Mouse (Mus musculus) left cerebral cortex, adult 18-20 months (tissue): ENCODE results near the gene Tmem259. TPM values are rescaled to one million over a fixed set of nuclear protein-coding genes. Genes with fewer than 3 reads are reported as not detected.
A peak's percentile ranks its signal among the peaks of the same experiment; 100 is the strongest.

ENCODE experiments used
- DNase-seq, 2 experiments: peaks; one replicate each; pipeline ENCODE4 v3.0.0; 2021 to 2022; ENCODE audit warnings: low spot score in 2 of 2, mixed read lengths in 1 of 2
- long read RNA-seq, 2 experiments: library from polyadenylated mRNA; stranded (forward); transcript quantifications; one replicate each; pipeline ENCODE4 v2.0.0; 2021
- total RNA-seq, 2 experiments: library from RNA; stranded (reverse); gene quantifications; 2 replicates each; pipeline ENCODE4 v1.2.3; 2021

Tmem259 gene
- 100 to 1,000 TPM; 112 to 113 TPM for total RNA-seq
- long read RNA-seq, experiment 1, transcript Tmem259-202 (10 exons, 1,767 nt), result minor isoform, 7 of 73 reads
- long read RNA-seq, experiment 1, transcript Tmem259-201 (11 exons, 2,225 nt), result major isoform, 35 of 73 reads
- long read RNA-seq, experiment 1, partial matches to known transcripts, result 6 of 73 reads
- long read RNA-seq, experiment 1, other reads (novel, unspliced or antisense), result 25 of 73 reads
- long read RNA-seq, experiment 2, transcript Tmem259-201 (11 exons, 2,225 nt), result major isoform, 25 of 57 reads
- long read RNA-seq, experiment 2, transcript Tmem259-202 (10 exons, 1,767 nt), result minor isoform, 5 of 57 reads
- long read RNA-seq, experiment 2, partial matches to known transcripts, result 13 of 57 reads
- long read RNA-seq, experiment 2, other reads (novel, unspliced or antisense), result 14 of 57 reads

DNA sequence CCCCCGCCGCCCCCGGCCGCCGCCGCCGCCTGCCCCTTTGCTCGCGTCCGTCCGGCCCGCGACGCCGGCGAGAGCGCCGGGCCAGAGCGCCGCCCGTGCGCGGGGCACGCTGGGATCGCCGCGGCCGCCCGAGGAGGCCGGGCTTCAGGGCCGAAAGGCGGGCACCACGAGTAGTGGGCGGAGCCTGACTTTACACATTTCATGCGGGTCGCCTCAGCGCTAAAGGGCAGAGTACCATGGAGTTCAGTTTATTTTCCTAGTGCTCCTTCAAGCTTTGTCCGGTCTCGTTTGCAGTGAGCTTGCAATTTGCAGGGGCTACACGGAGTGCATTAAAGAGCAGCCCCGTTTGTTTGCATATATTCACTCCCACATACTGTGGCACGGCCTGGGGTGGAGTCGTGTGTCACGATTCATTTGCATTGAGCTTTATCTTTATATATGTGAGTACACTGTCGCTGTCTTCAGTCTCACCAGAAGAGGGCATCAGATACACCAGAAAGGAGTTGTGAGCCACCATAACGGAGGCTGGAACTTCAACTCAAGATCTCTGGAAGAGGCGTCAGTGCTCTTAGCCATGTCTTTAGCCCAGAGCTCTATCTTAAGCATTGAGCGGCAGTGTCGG lies at the start of gene Tmem259:
Tmem259 (minus strand) TSS at position 136 of the 622 bp plus-strand sequence.
- DNase-seq, result peak; percentile 81 to 89

DNA sequence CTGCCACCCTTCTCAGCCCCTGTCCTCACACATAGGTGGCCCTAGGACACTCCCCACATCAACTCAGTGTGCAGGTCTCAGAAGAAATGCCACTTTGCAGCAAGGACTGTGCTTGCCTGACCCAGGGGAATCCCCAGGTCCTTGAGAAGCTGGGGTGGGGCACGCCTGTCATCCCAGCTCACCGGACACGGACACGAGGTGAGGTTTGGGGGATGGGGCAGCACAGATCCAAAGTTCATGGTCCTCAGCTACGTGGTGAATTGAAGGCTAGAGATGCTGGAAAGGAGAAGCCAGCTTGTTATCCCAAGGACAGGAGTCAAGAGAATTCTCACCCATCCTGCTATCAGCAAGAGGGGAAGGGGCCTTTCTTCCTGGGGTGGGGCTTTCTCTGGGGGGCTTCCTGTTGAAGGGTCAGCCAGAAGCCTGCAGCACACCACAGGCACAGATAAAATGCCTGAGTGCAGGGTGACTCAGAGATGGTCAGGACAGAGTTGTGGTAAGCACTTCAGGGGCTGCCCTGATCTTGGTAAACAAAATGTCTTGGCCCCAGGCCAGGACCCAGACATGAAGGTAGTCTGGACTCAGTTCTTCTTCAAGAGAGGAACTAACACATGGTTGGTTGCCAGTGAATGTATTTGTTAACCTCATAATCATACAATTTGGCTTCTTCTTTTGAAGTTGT lies 48.8 kb upstream of the Tmem259 start:
- DNase-seq, result no peak

DNA sequence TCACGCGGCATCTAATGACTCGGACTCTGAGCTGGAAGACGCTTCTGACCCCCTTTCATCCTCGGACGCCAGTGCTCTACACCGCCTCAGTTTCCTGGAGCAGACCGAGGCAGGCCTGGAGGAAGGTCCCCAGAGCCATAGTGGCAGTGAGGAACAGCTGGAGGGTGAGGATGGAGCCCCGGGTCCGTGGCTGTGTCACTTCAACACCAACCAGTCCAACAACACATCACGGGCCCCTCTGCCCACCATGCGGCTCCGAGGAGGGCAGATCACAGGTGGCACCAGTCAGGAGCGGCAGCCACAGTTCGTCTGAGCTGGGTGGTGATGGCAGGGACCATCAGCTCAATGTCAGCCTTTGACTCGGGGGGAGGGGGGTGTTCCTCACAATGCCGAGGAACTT lies 46.6 kb upstream of the Tmem259 start:
- no peak for DNase-seq

DNA sequence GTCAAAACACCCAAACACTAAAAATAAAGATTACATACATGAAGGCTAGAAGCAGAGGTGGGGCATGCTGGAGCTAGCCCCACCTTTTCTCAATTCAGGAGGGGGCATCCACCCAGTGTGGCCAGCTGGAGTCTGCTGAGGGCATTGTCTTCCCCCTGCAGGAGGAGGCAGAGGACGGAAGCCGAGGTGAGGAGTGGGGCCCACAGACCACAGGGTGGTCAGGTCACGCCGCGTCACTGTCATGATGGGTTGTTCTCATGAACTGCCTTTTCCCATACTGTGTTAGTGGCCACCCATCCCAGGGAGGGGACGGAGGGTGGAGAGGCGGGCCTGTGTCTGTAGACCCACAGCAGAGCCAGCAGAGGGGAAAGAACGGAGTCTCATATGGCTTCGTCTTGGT lies 46.1 kb upstream of the Tmem259 start:
- no peak for DNase-seq

DNA sequence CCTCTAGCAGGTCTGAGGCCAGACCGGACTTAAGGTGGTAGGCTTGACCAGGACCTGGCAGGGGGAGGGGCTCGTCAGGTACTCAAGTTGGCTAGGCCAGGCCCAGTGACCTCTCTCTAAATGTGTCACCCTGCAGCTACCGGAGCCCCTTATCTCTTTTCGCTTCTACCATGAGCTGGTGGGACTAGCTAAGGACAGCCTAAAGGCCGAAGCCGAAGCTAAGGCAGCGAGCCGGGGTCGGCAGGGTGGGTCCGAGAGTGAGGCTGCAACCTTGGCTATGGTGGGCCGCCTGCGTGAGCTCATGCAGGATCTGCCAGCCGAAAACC lies 44.4 kb upstream of the Tmem259 start:
- no peak for DNase-seq

DNA sequence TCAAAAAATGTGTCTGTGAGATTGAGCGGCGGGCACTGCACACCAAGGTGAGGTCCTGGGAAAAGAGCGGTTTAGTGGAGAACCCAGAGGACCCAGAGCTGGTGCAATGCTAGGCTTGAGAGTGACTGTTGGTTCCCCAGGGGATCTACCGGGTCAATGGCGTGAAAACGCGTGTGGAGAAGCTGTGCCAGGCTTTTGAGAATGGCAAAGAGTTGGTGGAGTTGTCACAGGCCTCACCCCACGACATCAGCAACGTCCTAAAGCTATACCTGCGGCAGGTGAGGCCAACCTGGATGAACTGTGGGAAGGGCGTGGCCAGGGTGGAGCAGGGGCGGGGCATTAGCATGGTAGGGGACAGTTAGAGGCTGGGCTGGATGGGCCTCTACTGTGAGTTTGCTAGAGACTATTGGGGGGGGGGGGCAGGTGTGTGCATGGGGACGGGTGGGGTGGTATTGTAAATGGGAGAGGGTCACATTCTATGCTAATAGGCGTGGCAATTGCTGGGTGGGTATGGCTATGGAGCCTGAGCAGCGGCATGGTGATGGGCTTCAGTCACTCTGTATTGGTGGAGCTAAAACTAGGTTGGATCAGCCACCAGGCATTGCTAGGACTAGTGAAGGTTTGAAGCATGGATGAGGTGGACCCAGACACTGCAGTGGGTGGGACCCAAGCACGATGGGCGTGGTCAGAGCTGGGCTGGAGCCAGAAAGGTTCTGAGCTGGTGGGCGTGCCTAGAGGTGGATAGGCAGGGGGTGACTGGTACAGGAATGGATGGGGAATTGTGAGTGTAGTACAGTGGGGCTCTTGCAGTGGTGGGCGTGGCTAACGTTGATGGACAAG lies 43.8 kb upstream of the Tmem259 start:
- no peak for DNase-seq

DNA sequence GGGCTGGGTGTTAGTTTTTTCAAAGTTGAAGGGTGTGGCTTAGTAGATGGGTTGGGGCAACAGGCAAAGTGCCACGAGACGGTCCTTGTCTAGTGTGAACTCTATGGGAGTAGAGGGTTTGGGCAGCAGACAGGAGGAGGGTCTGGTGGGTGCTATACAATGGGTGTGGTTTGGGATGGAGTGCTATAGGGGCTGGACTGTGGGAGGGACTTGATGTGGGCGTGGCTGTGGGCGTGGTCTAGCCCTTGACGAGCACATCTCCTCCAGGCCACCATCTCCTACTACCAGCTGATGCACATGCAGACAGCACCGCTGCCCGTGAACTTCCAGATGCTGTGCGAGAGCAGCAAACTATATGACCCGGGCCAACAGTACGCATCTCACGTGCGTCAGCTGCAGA lies 41.8 kb upstream of the Tmem259 start:
- DNase-seq, result no peak

DNA sequence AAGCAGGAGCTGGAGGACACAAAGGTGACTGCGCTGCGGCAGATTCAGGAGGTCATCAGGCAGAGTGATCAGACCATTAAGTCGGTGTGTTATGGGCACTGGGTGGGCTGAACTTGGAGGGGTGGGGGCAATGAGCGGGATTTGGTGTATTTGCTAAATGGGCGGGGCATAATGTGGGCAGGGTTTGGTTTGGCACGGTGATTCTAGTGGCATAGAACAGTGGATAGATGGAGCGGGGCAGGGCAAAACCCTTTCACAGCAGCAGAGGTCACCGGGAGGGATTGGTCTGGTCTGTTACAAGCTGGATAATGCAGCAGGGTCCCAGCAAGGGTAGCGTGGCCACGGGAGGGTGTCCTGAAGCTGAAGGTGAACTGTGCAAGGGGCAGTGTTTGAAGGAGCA lies 41.3 kb upstream of the Tmem259 start:
- no peak for DNase-seq

DNA sequence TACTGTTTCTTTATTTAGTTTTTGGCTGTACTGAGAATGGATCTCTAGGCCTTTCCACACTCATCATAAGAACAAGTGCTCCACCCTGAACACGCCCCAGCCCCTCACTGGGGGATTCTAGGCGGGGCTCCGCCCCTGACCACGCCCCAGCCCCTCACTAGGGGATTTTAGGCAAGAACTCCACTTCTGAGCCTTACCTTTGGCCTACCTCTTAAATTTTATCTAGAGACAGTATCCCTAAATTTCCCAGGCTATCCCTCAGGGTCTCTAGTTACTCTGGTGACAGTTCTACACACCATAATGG lies 40.9 kb upstream of the Tmem259 start:
- no peak for DNase-seq

DNA sequence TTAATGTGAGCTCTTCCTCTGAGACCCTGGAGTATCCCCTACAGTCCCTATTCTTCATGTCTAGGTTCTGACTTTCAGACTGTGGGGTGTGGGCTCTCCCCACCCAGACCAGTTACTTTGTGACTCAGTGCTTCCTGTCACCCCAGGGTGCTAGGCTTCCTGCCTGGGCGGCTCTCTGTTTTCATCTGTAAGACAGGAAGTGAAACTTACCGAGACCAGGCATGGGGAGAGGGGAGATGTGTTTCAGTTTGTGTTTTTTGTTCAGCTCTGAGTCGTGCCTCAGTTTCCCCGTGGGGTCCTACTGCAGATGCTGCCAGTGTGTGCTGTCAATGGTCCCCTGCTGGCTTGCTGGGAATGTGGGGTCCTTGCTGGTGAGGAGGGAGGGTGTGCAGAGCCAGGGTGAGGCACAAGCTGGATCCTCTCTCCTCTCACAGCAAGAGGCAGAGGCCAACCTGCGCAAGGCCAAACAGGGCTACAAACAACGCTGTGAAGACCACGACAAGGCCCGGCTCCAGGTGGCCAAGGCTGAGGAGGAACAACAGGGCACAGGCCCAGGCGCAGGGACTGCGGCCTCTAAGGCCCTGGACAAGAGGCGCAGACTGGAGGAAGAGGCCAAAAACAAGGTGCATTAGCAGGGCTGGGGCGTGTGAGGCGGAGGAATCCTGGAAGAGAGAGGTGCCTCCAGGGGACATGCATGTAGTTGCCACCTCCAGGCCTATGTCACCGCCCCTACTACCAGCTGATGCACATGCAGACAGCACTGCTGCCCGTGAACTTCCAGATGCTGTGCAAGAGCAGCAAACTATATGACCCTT lies 40.3 kb upstream of the Tmem259 start:
- DNase-seq, result no peak

DNA sequence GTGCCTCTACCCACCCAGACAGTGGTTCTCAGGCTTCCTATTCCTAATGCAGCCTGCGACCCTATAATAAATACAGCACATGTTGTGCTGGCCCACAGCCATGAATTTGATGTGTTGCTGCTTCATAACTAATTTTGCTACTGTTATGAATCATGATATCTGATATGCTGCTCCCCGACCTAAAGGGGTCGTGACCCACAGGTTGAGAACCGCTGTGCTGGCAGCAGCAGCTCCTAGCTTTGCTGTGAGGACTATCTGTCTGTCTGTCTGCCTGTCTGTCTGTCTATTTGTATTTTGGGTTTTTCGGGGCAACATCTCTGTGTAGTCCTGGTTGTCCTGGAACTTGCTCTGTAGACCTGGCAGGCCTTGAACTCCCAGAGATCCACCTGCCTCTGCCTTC lies 39.6 kb upstream of the Tmem259 start:
- no peak for DNase-seq

DNA sequence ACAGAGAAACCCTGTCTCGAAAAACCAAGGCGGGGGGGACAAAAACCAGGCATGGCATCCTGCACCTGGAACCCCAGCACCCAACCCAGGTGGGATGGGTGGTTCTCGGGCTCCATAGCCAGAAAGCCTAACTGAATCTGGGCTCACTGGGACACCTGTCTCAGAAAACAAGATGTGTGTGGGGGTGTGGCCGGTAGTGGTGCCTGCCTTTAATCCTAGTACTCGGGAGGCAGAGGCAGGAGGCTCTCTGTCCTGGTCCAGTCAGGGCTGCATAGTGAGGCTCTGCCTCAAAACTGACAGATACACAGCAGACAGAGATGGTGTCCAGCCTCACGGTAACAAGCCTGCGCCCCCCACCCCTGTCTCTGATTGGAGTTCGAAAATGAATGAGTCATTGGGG lies 38.7 kb upstream of the Tmem259 start:
- no peak for DNase-seq

DNA sequence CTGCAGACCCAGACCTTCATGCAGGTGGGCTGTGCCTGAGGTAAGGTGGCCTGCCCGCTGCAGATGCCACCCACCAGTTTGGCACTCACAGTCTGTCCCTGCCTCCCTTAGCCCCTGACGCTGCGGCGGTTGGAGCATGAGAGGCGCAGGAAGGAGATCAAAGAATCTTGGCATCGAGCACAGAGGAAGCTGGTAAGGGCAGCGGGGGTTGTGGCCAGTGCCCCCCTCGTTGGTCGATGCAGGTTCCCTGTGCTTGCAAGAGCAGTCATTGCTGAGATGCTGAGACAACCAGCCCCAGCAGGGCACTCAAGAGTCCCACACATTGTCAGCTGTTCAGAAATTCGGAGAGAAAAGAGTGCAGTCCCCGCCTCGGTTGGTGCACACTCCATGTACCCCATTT lies 38.0 kb upstream of the Tmem259 start:
- DNase-seq, result no peak

DNA sequence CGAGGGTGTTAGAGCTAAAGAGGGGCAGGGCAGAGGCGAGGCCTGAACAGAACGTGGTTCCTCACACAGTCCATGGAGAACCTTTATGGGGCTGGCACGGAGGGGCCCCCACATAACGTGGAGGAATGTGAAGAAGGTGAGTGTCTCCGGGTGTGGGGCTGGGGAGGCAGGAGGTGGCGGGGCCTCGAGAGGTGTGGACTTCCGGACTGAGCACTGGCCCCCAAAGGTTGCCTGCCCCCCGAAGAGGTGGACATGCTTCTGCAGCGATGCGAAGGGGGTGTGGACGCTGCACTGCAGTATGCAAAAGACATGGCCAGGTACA lies 37.2 kb upstream of the Tmem259 start:
- DNase-seq, result no peak

DNA sequence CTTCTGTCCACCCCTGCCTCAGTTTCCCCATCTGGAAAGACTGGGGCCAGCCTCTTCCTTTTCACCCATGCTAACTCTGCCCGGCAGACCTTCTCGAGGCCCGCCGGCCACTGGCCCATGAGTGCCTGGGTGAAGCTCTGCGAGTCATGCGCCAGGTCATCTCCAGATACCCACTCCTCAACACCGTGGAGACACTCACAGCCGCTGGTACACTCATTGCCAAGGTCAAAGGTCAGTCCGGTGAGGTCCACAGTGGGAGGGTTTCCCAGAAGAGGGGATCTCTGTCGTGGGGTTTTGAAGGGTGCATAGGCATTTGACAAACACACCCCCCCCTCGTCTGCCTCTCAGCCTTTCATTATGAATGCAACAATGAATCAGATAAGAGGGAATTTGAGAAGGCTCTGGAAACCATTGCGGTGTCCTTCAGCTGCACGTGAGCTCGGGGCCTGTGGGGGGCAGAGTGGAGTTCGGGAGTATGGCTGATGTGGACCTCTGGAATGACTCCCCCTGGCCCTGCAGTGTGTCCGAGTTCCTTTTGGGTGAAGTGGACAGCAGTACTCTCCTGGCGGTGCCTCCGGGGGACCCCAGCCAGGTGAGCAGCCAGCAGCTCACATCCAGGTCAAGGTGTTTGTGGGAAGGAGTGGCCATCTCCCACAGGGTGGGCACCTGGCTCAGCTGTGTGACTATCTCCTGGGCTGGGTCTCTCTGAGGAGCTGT lies 36.6 kb upstream of the Tmem259 start:
- no peak for DNase-seq

DNA sequence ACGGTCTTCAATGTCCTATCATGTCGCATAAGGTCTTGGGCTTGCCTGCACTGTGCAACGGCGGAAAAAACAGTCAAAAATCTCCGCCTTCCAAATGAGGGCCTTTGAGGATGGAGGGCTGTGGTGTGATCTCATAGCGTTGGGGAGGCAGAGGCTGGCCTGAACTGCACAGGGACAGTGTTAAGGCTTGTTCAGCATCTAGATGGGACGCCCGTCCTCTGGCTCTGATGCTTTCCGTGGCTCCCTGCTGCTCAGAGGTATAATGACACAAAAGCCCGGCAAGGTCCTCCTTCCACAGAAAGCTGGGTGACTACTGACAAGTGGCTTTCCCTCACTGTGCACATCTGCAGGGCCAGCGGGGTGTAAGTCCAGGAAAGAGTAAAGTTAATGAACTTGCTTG lies 36.1 kb upstream of the Tmem259 start:
- DNase-seq, result no peak

DNA sequence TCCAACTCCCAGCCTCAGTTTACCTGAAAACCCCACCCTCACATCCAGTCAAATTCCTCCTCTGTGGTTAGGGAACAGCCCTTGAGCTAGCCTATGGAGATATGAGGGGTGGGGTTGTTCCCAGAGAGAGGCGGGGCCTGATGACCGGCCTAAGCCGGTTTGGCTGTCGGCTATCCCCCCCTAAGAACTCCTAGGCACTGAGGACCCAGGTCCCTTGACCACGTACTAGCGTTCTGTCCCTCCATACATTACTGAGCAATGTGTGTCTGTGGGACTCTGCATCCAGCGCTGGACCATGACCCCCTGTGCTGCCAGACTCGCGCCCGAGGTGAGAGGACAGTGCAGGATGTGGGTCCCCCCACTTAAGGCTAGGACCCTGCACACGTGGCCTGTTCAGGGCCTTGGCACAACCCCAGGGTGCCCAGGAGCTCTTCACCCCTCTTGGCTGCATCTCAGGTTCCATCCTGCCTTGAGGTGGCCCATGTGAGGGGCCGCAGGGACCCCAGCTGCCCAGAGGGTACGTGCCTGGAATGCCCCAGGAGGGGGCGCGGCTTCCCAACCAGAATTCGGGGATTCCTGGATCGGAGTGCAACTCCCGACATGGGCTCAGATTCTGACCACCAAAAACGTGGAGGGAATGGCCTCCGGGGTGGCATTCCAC lies 35.5 kb upstream of the Tmem259 start:
- no peak for DNase-seq

DNA sequence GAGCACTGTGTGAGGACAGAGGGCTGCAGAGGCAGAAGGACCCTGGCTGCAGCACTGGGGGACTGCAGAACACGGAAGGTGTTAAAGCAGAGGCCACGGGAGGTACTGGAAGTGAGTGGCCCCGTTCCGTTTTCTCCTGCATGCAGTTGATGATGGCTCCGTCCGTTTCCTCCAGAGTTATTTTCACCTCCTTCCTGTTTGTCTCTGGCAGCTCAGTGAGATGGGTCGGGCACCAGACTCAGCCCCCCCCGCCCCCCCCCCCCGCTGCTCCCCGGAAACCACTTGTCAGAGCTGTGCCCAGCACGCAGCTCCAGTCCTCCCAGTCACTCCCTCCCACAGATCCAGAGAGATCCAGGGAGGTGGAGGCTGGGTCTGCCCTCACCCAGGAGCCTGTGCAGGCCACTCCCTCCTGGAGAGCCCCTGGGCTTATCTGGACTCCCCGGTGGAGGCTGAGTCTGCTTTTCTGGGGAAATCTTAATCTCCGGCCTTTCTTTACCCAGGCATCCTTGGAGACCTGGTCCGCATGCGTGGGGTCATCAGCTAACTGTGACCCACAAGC lies 34.7 kb upstream of the Tmem259 start:
- DNase-seq, result no peak

DNA sequence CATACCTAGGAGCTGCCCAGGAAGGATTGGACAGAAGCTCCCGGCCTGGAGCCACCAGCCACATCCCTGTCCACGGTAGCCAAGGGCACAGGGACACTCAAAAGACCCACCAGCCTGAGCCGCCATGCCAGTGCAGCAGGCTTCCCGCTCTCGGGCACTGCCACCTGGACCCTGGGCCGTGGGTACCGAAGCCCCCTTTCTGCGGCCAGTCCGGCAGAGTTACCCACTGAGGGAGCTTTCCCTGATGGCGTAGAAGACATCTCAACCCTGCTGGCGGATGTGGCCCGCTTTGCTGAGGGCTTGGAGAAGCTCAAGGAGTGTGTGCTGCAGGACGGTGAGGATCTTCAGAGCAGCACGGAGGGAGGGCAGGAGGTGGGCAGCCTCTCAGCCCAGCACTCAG lies 33.6 kb upstream of the Tmem259 start:
- no peak for DNase-seq

DNA sequence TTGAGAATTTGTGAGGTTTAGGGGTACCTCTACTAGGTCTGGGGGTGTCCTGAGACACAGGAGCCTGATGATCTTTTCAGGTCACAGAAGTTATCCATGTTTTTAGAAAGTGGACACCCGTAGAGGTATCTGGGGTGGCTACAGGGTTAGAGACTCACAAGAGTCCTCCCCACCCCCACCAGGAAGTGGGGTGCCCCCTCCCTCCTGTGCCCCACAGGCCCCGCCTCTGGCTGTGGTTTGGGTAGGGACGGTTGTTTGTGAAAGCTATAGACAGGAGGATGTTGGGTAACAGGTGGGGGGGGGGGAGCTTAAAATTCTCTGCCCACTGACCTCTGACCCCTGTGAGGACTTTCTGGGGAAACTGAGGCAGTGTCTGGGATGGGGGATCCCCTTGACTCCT lies 33.2 kb upstream of the Tmem259 start:
- DNase-seq, result no peak
